Mouse (Mus musculus) cerebral cortex, adult 2 months (tissue): ENCODE measurements around the gene Nanos2.

ENCODE experiments used
- WGBS: fragments of 180-500 bp; shearing (Covaris S2); methylation state at CpG from one replicate; pipeline ENCODE4 v1.1.7; 2018; 5-methylcytosine and 5-hydroxymethylcytosine counted together

Gene Nanos2

GRCm38 (mm10) chr7:18987100-18987499 is at the start of gene Nanos2:
Nanos2 (plus strand) TSS chr7:18987400.
- 76% methylated on average over 2 of the region's 2 CpGs for WGBS

GRCm38 (mm10) chr7:18942376-18942775 is 44.8 kb upstream of the Nanos2 start:
- WGBS: 3% methylated on average over 1 of the region's 1 CpGs

- 38% methylated on average over 9 of the region's 9 CpGs for WGBS
Measured at GRCm38 (mm10) chr7:18942815-18943214, 44.4 kb upstream of the Nanos2 start.

- WGBS: 41% methylated on average over 6 of the region's 6 CpGs
Measured at GRCm38 (mm10) chr7:18948151-18948550, 39.0 kb upstream of the Nanos2 start.

- WGBS: 19% methylated on average over 12 of the region's 12 CpGs
Measured at GRCm38 (mm10) chr7:18949781-18950522, 37.2 kb upstream of the Nanos2 start.

GRCm38 (mm10) chr7:18950523-18951315 is 36.5 kb upstream of the Nanos2 start:
- WGBS: 25% methylated on average over 18 of the region's 18 CpGs

- 52% methylated on average over 15 of the region's 15 CpGs for WGBS
Measured at GRCm38 (mm10) chr7:18951397-18951796, 35.8 kb upstream of the Nanos2 start.

- WGBS: 2% methylated on average over 101 of the region's 107 CpGs
Measured at GRCm38 (mm10) chr7:18957569-18958383, 29.4 kb upstream of the Nanos2 start.

GRCm38 (mm10) chr7:18958384-18958766 is 28.8 kb upstream of the Nanos2 start:
- WGBS: 15% methylated on average over 20 of the region's 21 CpGs

- WGBS: 54% methylated on average over 8 of the region's 8 CpGs
Measured at GRCm38 (mm10) chr7:18959446-18959845, 27.8 kb upstream of the Nanos2 start.

GRCm38 (mm10) chr7:18962171-18962792 is 24.9 kb upstream of the Nanos2 start:
- 25% methylated on average over 17 of the region's 17 CpGs for WGBS

- WGBS: 26% methylated on average over 20 of the region's 20 CpGs
Measured at GRCm38 (mm10) chr7:18962795-18963194, 24.4 kb upstream of the Nanos2 start.

- 20% methylated on average over 19 of the region's 19 CpGs for WGBS
Measured at GRCm38 (mm10) chr7:18963294-18963843, 23.8 kb upstream of the Nanos2 start.

GRCm38 (mm10) chr7:18965312-18965711 is 21.9 kb upstream of the Nanos2 start:
- WGBS: 59% methylated on average over 5 of the region's 5 CpGs

- WGBS: 8% methylated on average over 8 of the region's 8 CpGs
Measured at GRCm38 (mm10) chr7:18967603-18968002, 19.6 kb upstream of the Nanos2 start.

- 77% methylated on average over 3 of the region's 3 CpGs for WGBS
Measured at GRCm38 (mm10) chr7:18970956-18971355, 16.2 kb upstream of the Nanos2 start.

GRCm38 (mm10) chr7:18978381-18978780 is 8.8 kb upstream of the Nanos2 start:
- WGBS: 65% methylated on average over 9 of the region's 9 CpGs

GRCm38 (mm10) chr7:18986503-18986902 is 697 bp upstream of the Nanos2 start:
- 81% methylated on average over 2 of the region's 2 CpGs for WGBS

- 79% methylated on average over 13 of the region's 13 CpGs for WGBS
Measured at GRCm38 (mm10) chr7:18987747-18988146, 547 bp downstream of the Nanos2 start.

- 73% methylated on average over 6 of the region's 6 CpGs for WGBS
Measured at GRCm38 (mm10) chr7:18988780-18989179, 1.6 kb downstream of the Nanos2 start.

GRCm38 (mm10) chr7:18989995-18990394 is 2.8 kb downstream of the Nanos2 start:
- 5% methylated on average over 5 of the region's 5 CpGs for WGBS
